Mouse (Mus musculus) CH12.LX (cell line): ENCODE data around the gene Tgds. TPM values are rescaled to one million over a fixed set of nuclear protein-coding genes. Genes with fewer than 3 reads are reported as not detected.

Experiments used
- DNase-seq: peaks from one replicate; pipeline ENCODE4 v3.0.0-alpha.2; 2013; ENCODE audit errors: extremely low read depth
- H3K27ac ChIP-seq: 2 replicates; pipeline ENCODE4 v1.5.1; 2012; ENCODE audit warnings: low read depth, mild to moderate bottlenecking, control low read depth, moderate library complexity; ENCODE audit not compliant: insufficient read depth
- H3K27me3 ChIP-seq: replicated peaks from 2 replicates; pipeline ENCODE3; 2012; ENCODE audit warnings: inconsistent platforms
- H3K36me3 ChIP-seq, 2 experiments: replicated peaks in 1 of 2; 2 replicates each; pipeline versions ENCODE3 to v1.6.1; 2012; ENCODE audit warnings: inconsistent platforms in 1 of 2, low read length in 1 of 2, mild to moderate bottlenecking in 1 of 2, mixed read lengths in 1 of 2, moderate library complexity in 1 of 2; ENCODE audit not compliant: control insufficient read depth in 1 of 2, insufficient read depth in 1 of 2
- H3K4me1 ChIP-seq, 2 experiments: 2 replicates each; pipeline ENCODE4 v1.6.1; 2012; ENCODE audit warnings: inconsistent platforms in 1 of 2, moderate library complexity in 1 of 2; ENCODE audit not compliant: insufficient read depth in 2 of 2, control insufficient read depth in 1 of 2
- H3K4me2 ChIP-seq: 2 replicates; pipeline ENCODE4 v1.6.1; 2012; ENCODE audit warnings: low read depth, mild to moderate bottlenecking, control low read depth; ENCODE audit not compliant: poor library complexity, insufficient read depth, severe bottlenecking
- H3K4me3 ChIP-seq, 3 experiments: fragments of 150-350 bp in 1 of 3; sonication (generic) in 1 of 3; replicated peaks in 1 of 3; 2 replicates each; pipeline versions ENCODE3 to v1.5.1; 2011 to 2012; ENCODE audit warnings: low read depth in 2 of 3, low read length in 2 of 3, mild to moderate bottlenecking in 2 of 3, moderate library complexity in 2 of 3, control low read depth in 1 of 3, improper control_type of control experiment in 1 of 3, inconsistent platforms in 1 of 3, mixed read lengths in 1 of 3; ENCODE audit not compliant: poor library complexity in 1 of 3
- H3K79me2 ChIP-seq: replicated peaks from 2 replicates; pipeline ENCODE4 v1.6.1; 2012; ENCODE audit warnings: mild to moderate bottlenecking, moderate library complexity; ENCODE audit not compliant: control insufficient read depth, poor library complexity, insufficient read depth, severe bottlenecking; ENCODE audit errors: extremely low read depth
- H3K9ac ChIP-seq: 2 replicates; pipeline ENCODE4 v1.6.1; 2012; ENCODE audit warnings: low read depth, mild to moderate bottlenecking, control low read depth, moderate library complexity; ENCODE audit not compliant: insufficient read depth
- H3K9me3 ChIP-seq: replicated peaks from 2 replicates; pipeline ENCODE3; 2012; ENCODE audit warnings: low read length, inconsistent platforms, mixed read lengths
- CHD2 ChIP-seq: IDR thresholded peaks from 2 replicates; pipeline ENCODE4 v1.6.1; 2011; ENCODE audit warnings: low read length, improper control_type of control experiment
- CTCF ChIP-seq, 2 experiments: IDR thresholded peaks in 1 of 2; conservative IDR thresholded peaks in 1 of 2; 2 replicates each; pipeline ENCODE4 v1.5.1; 2011 to 2012; ENCODE audit warnings: low read depth in 2 of 2, low read length in 2 of 2, improper control_type of control experiment in 1 of 2, inconsistent platforms in 1 of 2, mild to moderate bottlenecking in 1 of 2, moderate library complexity in 1 of 2
- EP300 ChIP-seq: IDR thresholded peaks from 2 replicates; pipeline ENCODE4 v1.6.1; 2011; ENCODE audit warnings: low read length, improper control_type of control experiment
- GABPA ChIP-seq: IDR thresholded peaks from 2 replicates; pipeline ENCODE4 v1.6.1; 2012; ENCODE audit warnings: low read depth, low read length, improper control_type of control experiment, inconsistent platforms; ENCODE audit not compliant: insufficient replicate concordance
- IRF4 ChIP-seq: IDR thresholded peaks from 2 replicates; pipeline ENCODE4 v1.6.1; 2014; ENCODE audit warnings: low read depth, mild to moderate bottlenecking, inconsistent platforms, low read length, improper control_type of control experiment
- JUN ChIP-seq: IDR thresholded peaks from 2 replicates; pipeline ENCODE4 v1.6.1; 2011; ENCODE audit warnings: low read depth, mild to moderate bottlenecking, low read length, improper control_type of control experiment, moderate library complexity; ENCODE audit not compliant: insufficient read depth
- JUND ChIP-seq: conservative IDR thresholded peaks from 2 replicates; pipeline ENCODE4 v1.6.1; 2011; ENCODE audit warnings: low read depth, low read length, improper control_type of control experiment
- KAT2A ChIP-seq: IDR thresholded peaks from 2 replicates; pipeline ENCODE4 v1.6.1; 2012; ENCODE audit warnings: low read length, improper control_type of control experiment, inconsistent platforms; ENCODE audit not compliant: insufficient replicate concordance
- MAX ChIP-seq: IDR thresholded peaks from 2 replicates; pipeline ENCODE4 v1.6.1; 2011; ENCODE audit warnings: low read length, improper control_type of control experiment
- MAZ ChIP-seq: IDR thresholded peaks from 2 replicates; pipeline ENCODE4 v1.6.1; 2012; ENCODE audit warnings: low read depth, mild to moderate bottlenecking, inconsistent platforms, low read length, improper control_type of control experiment, moderate library complexity
- MEF2A ChIP-seq: IDR thresholded peaks from 2 replicates; pipeline ENCODE4 v1.6.1; 2014; ENCODE audit warnings: low read depth, mild to moderate bottlenecking, inconsistent platforms, low read length, improper control_type of control experiment, borderline replicate concordance
- MXI1 ChIP-seq: IDR thresholded peaks from 2 replicates; pipeline ENCODE4 v1.6.1; 2011; ENCODE audit warnings: mild to moderate bottlenecking, low read depth, low read length, improper control_type of control experiment
- MYC ChIP-seq: IDR thresholded peaks from 2 replicates; pipeline ENCODE4 v1.6.1; 2011; ENCODE audit warnings: low read depth, mild to moderate bottlenecking, improper control_type of control experiment, low read length
- PAX5 ChIP-seq: IDR thresholded peaks from 2 replicates; pipeline ENCODE4 v1.6.1; 2012; ENCODE audit warnings: low read length, inconsistent platforms, mixed read lengths
- SMC3 ChIP-seq: IDR thresholded peaks from 2 replicates; pipeline ENCODE4 v1.6.1; 2011; ENCODE audit warnings: low read depth, low read length, improper control_type of control experiment
- TBP ChIP-seq: conservative IDR thresholded peaks from 2 replicates; pipeline ENCODE4 v1.6.1; 2011; ENCODE audit warnings: low read depth, low read length, improper control_type of control experiment
- USF1 ChIP-seq: IDR thresholded peaks from 2 replicates; pipeline ENCODE4 v1.6.1; 2014; ENCODE audit warnings: low read depth, mild to moderate bottlenecking, inconsistent platforms, low read length, improper control_type of control experiment
- ZKSCAN1 ChIP-seq: IDR thresholded peaks from 2 replicates; pipeline ENCODE4 v1.6.1; 2012; ENCODE audit warnings: low read depth, inconsistent platforms, low read length, improper control_type of control experiment, borderline replicate concordance
- ZMIZ1 ChIP-seq: IDR thresholded peaks from 2 replicates; pipeline ENCODE4 v1.6.1; 2012; ENCODE audit warnings: low read depth, mild to moderate bottlenecking, inconsistent platforms, low read length, improper control_type of control experiment
- ZNF384 ChIP-seq: IDR thresholded peaks from 2 replicates; pipeline ENCODE4 v1.6.1; 2012; ENCODE audit warnings: low read depth, low read length, improper control_type of control experiment, inconsistent platforms
- dilution Hi-C: fragments of 300-500 bp; cut with MboI; formaldehyde crosslinking; loops from 2 replicates; pipeline ENCODE4 v1.14.3; 2020; ENCODE audit warnings: low sequenced_read_pairs; ENCODE audit not compliant: extremely low pct_unique_long_range_greater_than_20kb, extremely low pct_ligation_motif_present
- in situ Hi-C: fragments of 300-500 bp; cut with MboI; formaldehyde crosslinking; loops from 3 replicates; pipeline ENCODE4 v1.14.3; 2019; ENCODE audit warnings: low sequenced_read_pairs, low pct_ligation_motif_present, low pct_unique_long_range_greater_than_20kb, mixed read lengths
- polyA plus RNA-seq: library from polyadenylated mRNA; unstranded; fragments of >175 nt; gene quantifications from 2 replicates; pipeline ENCODE4 v1.2.1, GENCODE M21; 2012; ENCODE audit warnings: low read depth; ENCODE audit not compliant: insufficient read length
- total RNA-seq, 2 experiments: library from RNA; depleted of rRNA; stranded (reverse); fragments of 300-350 nt in 1 of 2; fragments of >200 nt in 1 of 2; gene quantifications; 2 replicates each; pipeline ENCODE4 v1.2.3; 2012 to 2014

The Tgds gene
- total and polyA plus RNA-seq, 3 experiments: 18.6 to 29.4 (median 19.5) TPM

GRCm38 (mm10) chr14:118180711-118181177, 48.2 kb upstream of the Tgds start:
- no peak for DNase-seq
- no peak overlapping the region for H3K27ac ChIP-seq
- TF ChIP-seq TBP (no peak), MXI1 (no peak), MYC (no peak), USF1 (no peak), IRF4 (no peak), MAZ (no peak), ZMIZ1 (no peak), CHD2 (no peak)

DNA sequence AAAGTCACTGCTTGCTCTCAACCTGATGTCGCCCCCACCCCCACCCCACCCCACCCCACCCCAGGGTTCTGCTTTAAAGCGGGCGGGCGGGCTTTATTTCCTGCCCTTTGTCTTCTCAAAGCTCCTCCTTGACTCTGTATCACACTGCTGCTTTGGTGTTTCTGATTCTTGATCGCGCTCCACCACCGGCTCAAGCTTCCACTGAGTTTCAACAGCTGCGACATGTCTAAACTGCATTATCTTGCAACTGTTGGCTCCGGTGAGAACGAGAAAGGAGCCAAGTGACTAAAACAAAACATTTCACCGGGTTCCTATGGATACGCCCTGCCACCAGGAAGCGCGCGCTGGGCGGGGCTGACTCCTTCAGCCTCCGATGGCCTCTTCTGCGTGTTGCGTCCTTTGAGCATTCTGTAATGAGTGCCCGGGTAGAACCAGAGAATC, 47.6 kb upstream of the Tgds start:
- no peak for TF ChIP-seq JUN
- TF ChIP-seq MEF2A: no peak
- no peak for TF ChIP-seq SMC3
- no peak for TF ChIP-seq CTCF (conservative IDR thresholded peaks at IDR 0.05 in 1 of 2, IDR thresholded peaks at IDR 0.05 in 1 of 2; ENCODE audit: low read depth in 2 of 2, low read length in 2 of 2)
- TF ChIP-seq EP300: no peak
- TF ChIP-seq ZNF384: no peak
- no peak for TF ChIP-seq TBP
- TF ChIP-seq GABPA: no peak
- no peak for TF ChIP-seq MAX
- no peak for TF ChIP-seq JUND
- TF ChIP-seq PAX5: no peak
- no peak for TF ChIP-seq ZKSCAN1
- no peak for TF ChIP-seq KAT2A
- no peak for DNase-seq
- H3K9ac ChIP-seq: no peak overlapping the region
- H3K4me2 ChIP-seq: no peak overlapping the region
- no peaks in the 10 kb centered on the region for H3K27me3 ChIP-seq
- no peaks in the 10 kb centered on the region for H3K79me2 ChIP-seq
- no peaks in the 10 kb centered on the region for H3K9me3 ChIP-seq
- H3K36me3 ChIP-seq: no peaks in the 10 kb centered on the region
- in situ Hi-C loops: no loop called here
- H3K4me3 ChIP-seq: no peak overlapping the region
- dilution Hi-C loops: no loop called here
- no peak overlapping the region for H3K27ac ChIP-seq
- no peaks in the 10 kb centered on the region for H3K4me1 ChIP-seq

More at GRCm38 (mm10) chr14:118180711-118181177, 48.2 kb upstream of the Tgds start:
- in situ Hi-C loops: no loop called here
- H3K36me3 ChIP-seq: no peaks in the 10 kb centered on the region
- H3K9me3 ChIP-seq: no peaks in the 10 kb centered on the region
- no peaks in the 10 kb centered on the region for H3K4me1 ChIP-seq
- no peaks in the 10 kb centered on the region for H3K27me3 ChIP-seq
- no peak overlapping the region for H3K9ac ChIP-seq
- no peak overlapping the region for H3K4me2 ChIP-seq
- dilution Hi-C loops: no loop called here
- H3K79me2 ChIP-seq: no peaks in the 10 kb centered on the region
- no peak overlapping the region for H3K4me3 ChIP-seq
